In the genomic region with DNA sequence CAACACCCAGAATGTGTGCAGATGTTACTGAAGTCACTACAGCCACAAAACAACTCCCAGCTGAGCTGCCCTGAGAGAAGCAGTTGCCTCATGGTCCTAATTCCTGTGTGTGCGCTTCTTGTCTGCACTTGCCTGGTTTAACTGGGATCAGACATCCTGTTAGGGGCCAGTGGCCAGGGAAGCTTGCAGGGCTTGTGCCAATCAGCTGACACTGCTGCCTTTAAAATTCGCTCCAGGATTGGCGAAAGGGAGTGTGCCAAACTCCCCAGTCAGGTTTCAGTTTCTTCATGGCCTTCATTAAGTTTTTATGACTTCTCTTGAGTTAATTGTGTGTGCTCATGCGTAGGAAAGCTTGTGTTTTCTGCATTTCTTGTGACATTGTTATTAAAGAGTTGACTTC, we compare ENCODE assay signal across 8 mouse cellular contexts. TPM values are rescaled to one million over a fixed set of nuclear protein-coding genes. Genes with fewer than 3 reads are reported as not detected.
DNase-seq lines count a peak whose midpoint lies in the region; ATAC-seq and TF ChIP-seq lines count a peak whose summit lies in the region.

No protein-coding gene starts in this region.

- 0 out of 2 replicates have a peak, but pooled peaks cover 7% of the 10 kb centered on the region for H3K27me3 ChIP-seq in midbrain, embryonic 15.5 days (replicated peaks)
- 0 out of 2 replicates have a peak, but pooled peaks cover 4% of the 10 kb centered on the region for H3K27me3 ChIP-seq in midbrain, postnatal 0 days (ENCODE audit: insufficient read depth, low read length)
- no peaks in the 10 kb centered on the region for H3K27me3 ChIP-seq in kidney, embryonic 14.5 days (ENCODE audit: control insufficient read depth, insufficient read depth, low read length)
- peaks cover 21% of the 10 kb centered on the region for H3K27me3 ChIP-seq in neural tube, embryonic 15.5 days (replicated peaks)

- 68% methylated on average over 4 of the region's 4 CpGs for WGBS in midbrain, embryonic 15.5 days
- WGBS in midbrain, postnatal 0 days, result 70% methylated on average over 4 of the region's 4 CpGs
- WGBS in kidney, embryonic 14.5 days, result 27% methylated on average over 4 of the region's 4 CpGs
- WGBS in neural tube, embryonic 15.5 days, result 52% methylated on average over 4 of the region's 4 CpGs

- H3K9ac ChIP-seq in midbrain, embryonic 15.5 days, result no peak overlapping the region
- H3K9ac ChIP-seq in midbrain, postnatal 0 days (replicated peaks; ENCODE audit: low read length, poor library complexity, severe bottlenecking), result no peak overlapping the region
- H3K9ac ChIP-seq in kidney, embryonic 14.5 days (ENCODE audit: low read depth, low read length), result peak overlapping the region; percentile 28; the same call in 1 of the 2 replicates
- no peak overlapping the region for H3K9ac ChIP-seq in neural tube, embryonic 15.5 days (replicated peaks)

- 0 out of 2 replicates have a peak overlapping the region, but pooled peaks have one; percentile 3 for H3K4me2 ChIP-seq in midbrain, embryonic 15.5 days
- H3K4me2 ChIP-seq in midbrain, postnatal 0 days (ENCODE audit: low read depth, low read length, poor library complexity, severe bottlenecking), result no peak overlapping the region
- H3K4me2 ChIP-seq in kidney, embryonic 14.5 days (replicated peaks; ENCODE audit: low read depth, low read length), result peak overlapping the region; percentile 43
- peak overlapping the region; percentile 13; the same call in 1 of the 2 replicates for H3K4me2 ChIP-seq in neural tube, embryonic 15.5 days

- peaks cover 19% of the 10 kb centered on the region for H3K4me1 ChIP-seq in midbrain, embryonic 15.5 days
- peaks cover 3% of the 10 kb centered on the region; the same call in 1 of the 2 replicates for H3K4me1 ChIP-seq in midbrain, postnatal 0 days (ENCODE audit: insufficient read depth, low read length)
- H3K4me1 ChIP-seq in kidney, embryonic 14.5 days (ENCODE audit: control insufficient read depth, insufficient read depth, low read length), result peaks cover 20% of the 10 kb centered on the region
- peaks cover 35% of the 10 kb centered on the region for H3K4me1 ChIP-seq in neural tube, embryonic 15.5 days

- no peaks in the 10 kb centered on the region for H3K9me3 ChIP-seq in midbrain, embryonic 15.5 days
- H3K9me3 ChIP-seq in midbrain, postnatal 0 days (ENCODE audit: low read length), result no peaks in the 10 kb centered on the region
- H3K9me3 ChIP-seq in kidney, embryonic 14.5 days (ENCODE audit: control insufficient read depth, low read length), result no peaks in the 10 kb centered on the region
- no peaks in the 10 kb centered on the region for H3K9me3 ChIP-seq in neural tube, embryonic 15.5 days (replicated peaks)

- no peak for ATAC-seq in midbrain, embryonic 15.5 days (replicated peaks)
- ATAC-seq in midbrain, postnatal 0 days (ENCODE audit: low FRiP score), result no peak
- ATAC-seq in kidney, embryonic 14.5 days (ENCODE audit: low FRiP score, low TSS enrichment), result peak; percentile 19; the same call in 1 of the 2 replicates
- ATAC-seq in neural tube, embryonic 15.5 days (ENCODE audit: low FRiP score), result no peak

- no peaks in the 10 kb centered on the region for H3K36me3 ChIP-seq in midbrain, embryonic 15.5 days (replicated peaks)
- H3K36me3 ChIP-seq in midbrain, postnatal 0 days (ENCODE audit: insufficient read depth, low read length), result no peaks in the 10 kb centered on the region
- H3K36me3 ChIP-seq in kidney, embryonic 14.5 days (ENCODE audit: control insufficient read depth, insufficient read depth, low read length), result no peaks in the 10 kb centered on the region
- no peaks in the 10 kb centered on the region for H3K36me3 ChIP-seq in neural tube, embryonic 15.5 days

- H3K4me3 ChIP-seq in midbrain, embryonic 15.5 days, result no peak overlapping the region
- H3K4me3 ChIP-seq in midbrain, postnatal 0 days (ENCODE audit: low read depth, low read length), result no peak overlapping the region
- peak overlapping the region; percentile 59; the same call in 1 of the 2 replicates for H3K4me3 ChIP-seq in kidney, embryonic 14.5 days (ENCODE audit: low read length)
- no peak overlapping the region for H3K4me3 ChIP-seq in neural tube, embryonic 15.5 days (replicated peaks)

- peak; percentile 33 for DNase-seq in embryo, embryonic 10 days (ENCODE audit: low spot score)
- no peak for DNase-seq in embryo, embryonic 10.5 days (ENCODE audit: low spot score)
- no peak for DNase-seq in midbrain, postnatal 0 days (ENCODE audit: low spot score)
- DNase-seq in ovary, postnatal 10 days (ENCODE audit: low spot score), result no peak
- DNase-seq in right cerebral cortex, postnatal 14 days, result no peak

- H3K27ac ChIP-seq in midbrain, embryonic 15.5 days, result no peak overlapping the region
- H3K27ac ChIP-seq in midbrain, postnatal 0 days (ENCODE audit: low read depth, low read length), result no peak overlapping the region
- H3K27ac ChIP-seq in kidney, embryonic 14.5 days (ENCODE audit: low read depth, low read length), result peak overlapping the region; percentile 56
- no peak overlapping the region for H3K27ac ChIP-seq in neural tube, embryonic 15.5 days (replicated peaks)

- TF ChIP-seq CTCF in midbrain, postnatal 0 days (IDR thresholded peaks at IDR 0.05), result no peak

RNA-seq across cellular contexts. Expression of a gene that starts 3.1 kb away (rescaled TPM):
- 28.1 and 30.8 TPM in 2 replicates for polyA plus RNA-seq in midbrain, embryonic 15.5 days (2015; fragmentation: Nextera tagmentation; extraction: Ambion mirVana)
- 27.2 and 34.7 TPM in 2 replicates for total RNA-seq in midbrain, postnatal 0 days (2014; rRNA removed)
- polyA plus RNA-seq in midbrain, postnatal 0 days (2015; fragmentation: Nextera tagmentation; extraction: Ambion mirVana), result 28.9 and 29.3 TPM in 2 replicates
- 34.0 and 52.2 TPM in 2 replicates for polyA plus RNA-seq in kidney, embryonic 14.5 days (2014; fragmentation: Nextera tagmentation; extraction: Ambion mirVana)
- polyA plus RNA-seq in neural tube, embryonic 15.5 days (2015; fragmentation: Nextera tagmentation; extraction: Ambion mirVana), result 19.5 and 26.1 TPM in 2 replicates
